Mouse (Mus musculus) heart, postnatal 10 days (tissue): ENCODE data around the gene Slc15a5. TPM values are rescaled to one million over a fixed set of nuclear protein-coding genes. Genes with fewer than 3 reads are reported as not detected.
A peak's percentile ranks its signal among the peaks of the same experiment; 100 is the strongest.
"Not testable (repeated sequence)": the region's sequence is repeated elsewhere in the genome, so short reads cannot be mapped to it uniquely, and the experiment has no call there.

ENCODE experiments used
- DNase-seq, 2 experiments: peaks; one replicate each; pipeline ENCODE4 v3.0.0; 2021
- intact Hi-C: fragments of 180-260 bp; cut with DNase I; formaldehyde crosslinking; loops from one replicate; pipeline ENCODE4 v1.15.1; 2025
- total RNA-seq, 2 experiments: library from RNA; stranded (reverse); gene quantifications; 2 replicates each; pipeline ENCODE4 v1.2.3; 2021

The Slc15a5 gene
- total RNA-seq, result not detected

- intact Hi-C loops, result no loop called here
- DNase-seq, result no peak
Observed at GRCm38 (mm10) chr6:138079816-138080215, at the start of gene Slc15a5. Gene Slc15a5, minus strand, starts transcription at chr6:138079916.

- intact Hi-C loops, result no loop called here
- peak; percentile 24 to 35 for DNase-seq
Observed at GRCm38 (mm10) chr6:138128392-138129335, 48.9 kb upstream of the Slc15a5 start.

GRCm38 (mm10) chr6:138117496-138117895, 37.8 kb upstream of the Slc15a5 start:
- DNase-seq, result no peak
- intact Hi-C loops, result no loop called here

GRCm38 (mm10) chr6:138104559-138104958, 24.8 kb upstream of the Slc15a5 start:
- intact Hi-C loops, result no loop called here
- DNase-seq, result no peak

- intact Hi-C loops, result no loop called here
- no peak for DNase-seq
Observed at GRCm38 (mm10) chr6:138102940-138103339, 23.2 kb upstream of the Slc15a5 start.

- no peak for DNase-seq
- intact Hi-C loops, result no loop called here
Observed at GRCm38 (mm10) chr6:138101843-138102242, 22.1 kb upstream of the Slc15a5 start.

GRCm38 (mm10) chr6:138099646-138100045, 19.9 kb upstream of the Slc15a5 start:
- intact Hi-C loops, result no loop called here
- no peak for DNase-seq

GRCm38 (mm10) chr6:138095060-138095459, 15.3 kb upstream of the Slc15a5 start:
- no peak for DNase-seq
- intact Hi-C loops, result no loop called here

- intact Hi-C loops, result no loop called here
- DNase-seq, result no peak
Observed at GRCm38 (mm10) chr6:138092432-138092831, 12.7 kb upstream of the Slc15a5 start.

- no peak for DNase-seq
- intact Hi-C loops, result no loop called here
Observed at GRCm38 (mm10) chr6:138089084-138089483, 9.4 kb upstream of the Slc15a5 start.

GRCm38 (mm10) chr6:138086421-138086820, 6.7 kb upstream of the Slc15a5 start:
- peak; percentile 12 to 19 for DNase-seq
- intact Hi-C loops, result not testable (repeated sequence)

- no peak for DNase-seq
- intact Hi-C loops, result no loop called here
Observed at GRCm38 (mm10) chr6:138080778-138081549, 1.2 kb upstream of the Slc15a5 start.

- no peak for DNase-seq
Observed at GRCm38 (mm10) chr6:138077681-138078439, 1.9 kb downstream of the Slc15a5 start.

GRCm38 (mm10) chr6:138075723-138076122, 4.0 kb downstream of the Slc15a5 start:
- intact Hi-C loops, result no loop called here
- DNase-seq, result no peak

More at GRCm38 (mm10) chr6:138077681-138078439, 1.9 kb downstream of the Slc15a5 start:
- intact Hi-C loops, result no loop called here

GRCm38 (mm10) chr6:138073540-138073939, 6.2 kb downstream of the Slc15a5 start:
- intact Hi-C loops, result no loop called here
- DNase-seq, result no peak

- DNase-seq, result no peak
- intact Hi-C loops, result no loop called here
Observed at GRCm38 (mm10) chr6:138072963-138073339, 6.8 kb downstream of the Slc15a5 start.

- intact Hi-C loops, result no loop called here
- DNase-seq, result no peak
Observed at GRCm38 (mm10) chr6:138072110-138072962, 7.4 kb downstream of the Slc15a5 start.

- DNase-seq, result no peak
- intact Hi-C loops, result no loop called here
Observed at GRCm38 (mm10) chr6:138071505-138072107, 8.1 kb downstream of the Slc15a5 start.

GRCm38 (mm10) chr6:138070720-138071504, 8.8 kb downstream of the Slc15a5 start:
- no peak for DNase-seq
- intact Hi-C loops, result no loop called here
